Mouse (Mus musculus): ENCODE data around the gene Bcl2l15.

DNA sequence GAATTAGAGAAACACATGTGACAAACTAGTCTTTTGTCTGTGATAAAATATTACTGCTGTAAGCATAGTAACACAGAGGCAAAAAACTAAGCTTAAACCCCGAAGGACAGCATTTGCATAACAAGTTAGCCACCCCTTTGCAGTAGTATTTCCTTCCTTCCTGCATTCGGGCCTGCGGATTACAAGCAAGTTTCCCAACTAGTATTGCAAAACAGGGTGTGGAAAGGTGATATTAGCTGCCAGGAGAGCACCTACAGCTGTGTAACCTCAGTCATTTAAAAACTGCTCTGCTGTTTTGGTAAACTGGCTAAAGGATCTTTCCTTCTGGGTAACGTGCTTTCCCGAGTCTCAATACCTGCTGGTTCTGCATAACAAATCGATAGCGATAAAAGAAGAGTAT is 45.2 kb upstream of the Bcl2l15 start:
- TF ChIP-seq POLR2A (IDR thresholded peaks at IDR 0.05; ENCODE audit: control insufficient read depth, low read depth, low read length) (no peak), CTCF (IDR thresholded peaks at IDR 0.05; ENCODE audit: control insufficient read depth, insufficient read depth, insufficient replicate concordance, low read depth, low read length) (no peak)
